Mouse (Mus musculus) spleen, adult 2 months (tissue): ENCODE results near the gene Cdca7. TPM values are rescaled to one million over a fixed set of nuclear protein-coding genes. Genes with fewer than 3 reads are reported as not detected.

Experiments used
- DNase-seq, 2 experiments: peaks; one replicate each; pipeline versions ENCODE4 v3.0.0 to v3.0.0-alpha.2; 2012 to 2021; ENCODE audit warnings: low spot score in 2 of 2, low read depth in 1 of 2
- H3K27ac ChIP-seq: fragments of 200-500 bp; 2 replicates; pipeline ENCODE4 v1.5.1; 2012; ENCODE audit warnings: low read length, inconsistent platforms; ENCODE audit not compliant: insufficient read depth
- H3K27me3 ChIP-seq: fragments of 200-500 bp; 2 replicates; pipeline ENCODE4 v1.6.1; 2012; ENCODE audit warnings: mild to moderate bottlenecking, moderate library complexity, low read length, inconsistent platforms; ENCODE audit not compliant: control insufficient read depth, insufficient read depth
- H3K36me3 ChIP-seq: fragments of 200-500 bp; 2 replicates; pipeline ENCODE4 v1.6.1; 2012; ENCODE audit warnings: mild to moderate bottlenecking, low read length, inconsistent platforms; ENCODE audit not compliant: control insufficient read depth, insufficient read depth
- H3K4me1 ChIP-seq: fragments of 200-500 bp; 2 replicates; pipeline ENCODE4 v1.6.1; 2011; ENCODE audit warnings: inconsistent platforms; ENCODE audit not compliant: control insufficient read depth, insufficient read depth, insufficient read length
- H3K4me3 ChIP-seq: fragments of 200-500 bp; 2 replicates; pipeline ENCODE4 v1.5.1; 2011; ENCODE audit warnings: mild to moderate bottlenecking, inconsistent platforms; ENCODE audit not compliant: insufficient read depth, insufficient read length; ENCODE audit errors: extremely low read depth
- CTCF ChIP-seq: fragments of 200-500 bp; IDR thresholded peaks from 2 replicates; pipeline ENCODE4 v1.5.1; 2011; ENCODE audit warnings: mild to moderate bottlenecking, inconsistent platforms; ENCODE audit not compliant: insufficient read depth, insufficient read length, insufficient replicate concordance; ENCODE audit errors: extremely low read depth
- POLR2A ChIP-seq: fragments of 200-500 bp; IDR thresholded peaks from 2 replicates; pipeline ENCODE4 v1.6.1; 2011; ENCODE audit warnings: low read depth, low read length, inconsistent platforms
- WGBS: fragments of 180-500 bp; shearing (Covaris S2); methylation state at CpG from one replicate; pipeline ENCODE4 v1.1.7; 2018; 5-methylcytosine and 5-hydroxymethylcytosine counted together
- polyA plus RNA-seq: library from polyadenylated mRNA; depleted of rRNA; stranded (reverse); fragments of >200 nt; gene quantifications from 2 replicates; pipeline ENCODE4 v1.2.3, GENCODE M21; 2012

The Cdca7 gene
- polyA plus RNA-seq, 1 experiment, result 13.7 TPM

DNA sequence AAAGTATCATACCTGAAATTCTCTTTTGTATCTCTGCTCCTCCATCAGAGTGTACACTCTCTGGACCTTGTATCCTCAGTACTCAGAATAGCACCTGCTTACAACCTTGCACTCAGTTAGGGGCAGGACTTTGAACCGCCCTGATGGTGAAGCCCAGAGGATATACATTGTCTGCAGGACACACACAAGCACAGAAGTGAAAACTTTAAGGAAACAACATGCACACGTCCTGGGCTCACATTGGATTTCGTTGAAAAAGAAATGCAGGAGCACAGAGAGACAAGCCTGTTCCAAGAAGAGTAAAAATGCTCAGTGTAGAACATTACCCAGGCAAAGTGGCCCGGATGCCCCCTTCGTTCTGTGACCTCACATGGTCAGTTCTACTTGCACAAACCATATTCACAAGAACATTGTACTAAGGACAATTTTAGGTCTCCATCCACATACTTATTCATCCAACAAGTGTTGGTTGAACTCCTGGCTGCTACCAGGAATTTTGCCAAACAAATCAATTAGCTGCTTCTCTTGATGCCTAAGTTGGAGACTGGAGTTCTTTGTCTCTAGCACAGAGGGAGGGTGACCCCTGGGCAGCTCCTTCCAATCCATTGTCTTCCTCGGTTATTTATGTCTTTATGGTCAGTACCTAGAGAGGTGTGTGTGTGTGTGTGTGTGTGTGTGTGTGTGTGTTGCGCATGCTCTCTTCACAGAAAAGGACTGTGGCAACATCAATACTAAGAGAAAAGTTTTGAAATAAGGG lies 1.2 kb upstream of the Cdca7 start:
- Histone ChIP-seq H3K4me3 (no peak overlapping the region), H3K4me1 (peaks cover 5% of the 10 kb centered on the region; the same call in 1 of the 2 replicates), H3K27ac (no peak overlapping the region), H3K36me3 (no peaks in the 10 kb centered on the region), H3K27me3 (no peaks in the 10 kb centered on the region)
- WGBS, result 61% methylated on average over 7 of the region's 7 CpGs
- TF ChIP-seq CTCF, result no peak
- no peak for TF ChIP-seq POLR2A
- DNase-seq, result no peak

- Histone ChIP-seq H3K4me1 (peaks cover 5% of the 10 kb centered on the region; the same call in 1 of the 2 replicates), H3K27me3 (no peaks in the 10 kb centered on the region), H3K36me3 (peaks cover 5% of the 10 kb centered on the region; the same call in 1 of the 2 replicates), H3K4me3 (peak overlapping the region; percentile 84), H3K27ac (no peak overlapping the region)
- DNase-seq, result no peak
- TF ChIP-seq CTCF (no peak), POLR2A (no peak)
- WGBS, result under 1% methylated on average over 7 of the region's 7 CpGs
Measured at GRCm38 (mm10) chr2:72475423-72475796, 549 bp upstream of the Cdca7 start.

GRCm38 (mm10) chr2:72476486-72477211 lies 690 bp downstream of the Cdca7 start:
- Histone ChIP-seq H3K4me1 (peaks cover 5% of the 10 kb centered on the region; the same call in 1 of the 2 replicates), H3K27me3 (no peaks in the 10 kb centered on the region), H3K36me3 (peaks cover 7% of the 10 kb centered on the region; the same call in 1 of the 2 replicates), H3K4me3 (peak overlapping the region; percentile 84), H3K27ac (peak overlapping the region; percentile 69; the same call in 1 of the 2 replicates)
- DNase-seq, result peak in 1 of 2 experiments; percentile 7
- WGBS, result under 1% methylated on average over 53 of the region's 53 CpGs
- TF ChIP-seq CTCF (no peak), POLR2A (no peak)

DNA sequence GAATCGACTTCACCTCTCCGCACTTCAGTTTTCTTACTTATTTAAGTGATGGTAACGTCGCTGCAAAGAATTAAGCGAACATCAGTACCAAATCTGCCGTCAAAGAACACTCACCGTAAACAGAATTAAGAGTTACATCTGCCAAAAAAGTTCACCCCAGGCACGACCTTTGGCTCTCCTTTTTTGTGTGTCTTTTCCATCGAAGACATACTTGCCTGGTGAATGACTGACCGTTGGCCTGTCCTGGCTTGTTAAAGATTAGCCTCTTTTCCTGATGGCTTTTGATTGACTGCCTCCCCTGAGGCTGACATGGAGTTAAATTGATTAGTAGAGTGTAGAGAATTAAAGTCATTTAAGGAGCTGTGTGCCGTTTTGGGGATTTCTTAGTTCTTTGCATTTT lies 1.3 kb downstream of the Cdca7 start:
- TF ChIP-seq CTCF (no peak), POLR2A (no peak)
- DNase-seq, result no peak
- 6% methylated on average over 11 of the region's 11 CpGs for WGBS
- Histone ChIP-seq H3K36me3 (peaks cover 10% of the 10 kb centered on the region), H3K27me3 (no peaks in the 10 kb centered on the region), H3K27ac (no peak overlapping the region), H3K4me1 (peaks cover 5% of the 10 kb centered on the region; the same call in 1 of the 2 replicates), H3K4me3 (peak overlapping the region; percentile 84; the same call in 1 of the 2 replicates)

DNA sequence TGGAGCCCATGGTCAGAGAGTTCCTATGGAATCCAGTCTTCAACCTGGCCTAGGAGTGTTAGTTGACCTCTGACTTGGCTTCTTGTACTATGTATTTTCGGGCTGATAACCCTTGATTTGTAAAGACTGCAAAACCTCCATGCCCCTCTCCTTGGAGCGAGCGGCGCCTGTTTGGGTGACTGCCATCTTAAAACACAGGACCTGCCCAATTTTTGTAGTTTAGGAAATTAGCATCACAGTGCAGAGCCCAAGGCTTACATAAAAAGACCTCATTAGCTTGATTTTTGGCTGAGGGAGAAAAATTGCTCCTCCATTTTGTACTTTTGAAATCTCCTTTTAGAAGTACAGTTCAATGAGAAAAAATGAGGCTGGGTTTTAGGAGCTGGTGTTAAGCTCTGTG lies 2.2 kb downstream of the Cdca7 start:
- Histone ChIP-seq H3K27ac (no peak overlapping the region), H3K36me3 (peaks cover 13% of the 10 kb centered on the region), H3K27me3 (no peaks in the 10 kb centered on the region), H3K4me3 (no peak overlapping the region), H3K4me1 (peaks cover 5% of the 10 kb centered on the region; the same call in 1 of the 2 replicates)
- no peak for TF ChIP-seq CTCF
- TF ChIP-seq POLR2A, result no peak
- 94% methylated on average over 4 of the region's 4 CpGs for WGBS
- no peak for DNase-seq

DNA sequence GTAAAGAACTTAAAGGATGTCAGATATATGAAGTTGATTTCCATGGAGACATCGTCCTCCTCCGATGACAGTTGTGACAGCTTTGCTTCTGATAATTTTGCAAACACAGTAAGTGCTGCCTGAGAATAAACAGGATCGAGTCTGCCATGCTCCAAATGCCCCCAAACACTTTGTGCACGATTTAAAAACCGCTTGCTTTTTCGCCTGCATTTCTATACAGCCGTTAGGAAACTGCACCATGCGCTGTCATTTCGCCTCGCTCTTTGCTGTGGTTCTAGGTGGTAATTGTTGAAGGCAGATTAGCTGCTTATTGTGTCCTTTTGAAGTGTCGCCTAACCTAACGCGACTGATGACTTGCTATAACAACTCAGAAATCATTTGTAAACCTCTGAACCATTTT lies 3.0 kb downstream of the Cdca7 start:
- Histone ChIP-seq H3K4me1 (peaks cover 5% of the 10 kb centered on the region; the same call in 1 of the 2 replicates), H3K4me3 (no peak overlapping the region), H3K27me3 (no peaks in the 10 kb centered on the region), H3K27ac (no peak overlapping the region), H3K36me3 (peaks cover 16% of the 10 kb centered on the region)
- TF ChIP-seq POLR2A, result no peak
- no peak for TF ChIP-seq CTCF
- WGBS, result 72% methylated on average over 13 of the region's 13 CpGs
- no peak for DNase-seq

DNA sequence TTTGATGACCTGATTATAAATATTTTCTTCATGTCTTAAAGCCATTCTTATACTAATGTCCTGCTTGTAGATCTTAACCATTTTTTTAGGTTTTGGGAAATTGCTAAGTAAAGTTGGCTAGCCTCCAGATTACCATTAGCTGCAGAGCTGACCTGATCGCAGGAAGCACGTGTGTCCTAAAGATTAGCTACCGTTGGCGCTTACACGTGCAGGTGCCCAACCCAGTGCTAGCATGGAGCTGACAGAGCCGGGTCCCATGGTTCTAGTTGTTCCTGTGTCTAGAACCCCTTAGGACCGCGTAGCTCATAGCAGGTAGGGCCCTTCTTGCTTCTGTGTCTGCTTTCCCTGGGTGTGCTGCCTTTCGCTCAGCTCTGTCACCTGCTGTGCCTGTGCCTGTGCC lies 3.9 kb downstream of the Cdca7 start:
- no peak for TF ChIP-seq POLR2A
- no peak for TF ChIP-seq CTCF
- DNase-seq, result no peak
- H3K4me3 ChIP-seq, result no peak overlapping the region
- H3K36me3 ChIP-seq, result peaks cover 19% of the 10 kb centered on the region
- no peaks in the 10 kb centered on the region for H3K4me1 ChIP-seq
- H3K27ac ChIP-seq, result no peak overlapping the region
- no peaks in the 10 kb centered on the region for H3K27me3 ChIP-seq
- WGBS, result 76% methylated on average over 9 of the region's 9 CpGs
